Mouse (Mus musculus) C2C12 (cell line): ENCODE results near the gene Ccdc117.

Experiments
- CTCF ChIP-seq: IDR thresholded peaks from one replicate; pipeline ENCODE4 v1.5.1; 2011; ENCODE audit not compliant: control insufficient read depth, insufficient read depth, insufficient read length
- FOSL1 ChIP-seq: IDR thresholded peaks from one replicate; pipeline ENCODE4 v1.8.0; 2011; ENCODE audit warnings: mild to moderate bottlenecking, low read length; ENCODE audit not compliant: poor library complexity, insufficient read depth, severe bottlenecking
- USF1 ChIP-seq: IDR thresholded peaks from one replicate; pipeline ENCODE4 v1.6.1; 2011; ENCODE audit warnings: low read depth, mild to moderate bottlenecking, control low read depth, moderate library complexity

DNA sequence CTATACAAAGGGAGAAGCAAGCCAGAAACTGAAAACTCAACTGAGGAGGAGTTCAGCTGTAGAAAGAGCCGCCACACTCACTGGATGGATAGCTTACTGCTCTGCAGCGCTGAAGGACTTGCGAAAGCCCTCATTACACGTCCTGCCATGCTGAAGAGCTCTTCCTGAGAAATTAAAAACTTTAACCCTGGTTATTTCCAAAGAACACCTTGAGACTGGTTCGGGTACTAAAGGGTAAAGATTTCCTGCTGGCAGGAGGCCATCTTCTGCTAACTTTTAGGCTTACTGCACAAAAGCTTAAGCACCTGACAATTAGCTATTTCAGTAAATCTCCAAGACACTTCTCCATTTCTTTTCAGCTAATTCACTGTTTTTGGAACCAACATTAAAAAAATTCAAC, 11.8 kb downstream of the Ccdc117 start:
- TF ChIP-seq CTCF (no peak), USF1 (no peak), FOSL1 (no peak)
